Mouse (Mus musculus): ENCODE results near the gene Ilf2. TPM values are rescaled to one million over a fixed set of nuclear protein-coding genes. Genes with fewer than 3 reads are reported as not detected.

The Ilf2 gene
- polyA plus RNA-seq, 1 experiment from 2014 or later, result 224 TPM

GRCm38 (mm10) chr3:90512948-90513642 lies 37.2 kb downstream of the Ilf2 start:
- no peak overlapping the region for H3K4me3 ChIP-seq (ENCODE audit: low read length)
- H3K4me2 ChIP-seq (ENCODE audit: low read length), result no peak overlapping the region; the same call in 1 of the 2 replicates
- no peak overlapping the region for H3K27ac ChIP-seq (ENCODE audit: low read depth, low read length)
- 82% methylated on average over 9 of the region's 9 CpGs for WGBS
- no peak for ATAC-seq
- no peak overlapping the region for H3K9ac ChIP-seq (ENCODE audit: low read depth, low read length)
- H3K36me3 ChIP-seq (ENCODE audit: control insufficient read depth, insufficient read depth, low read length), result no peaks in the 10 kb centered on the region
- H3K4me1 ChIP-seq (ENCODE audit: control insufficient read depth, insufficient read depth, low read depth, low read length), result peaks cover 4% of the 10 kb centered on the region
- H3K9me3 ChIP-seq (ENCODE audit: control insufficient read depth, low read length), result no peaks in the 10 kb centered on the region
- H3K27me3 ChIP-seq (replicated peaks; ENCODE audit: control insufficient read depth, insufficient read depth, low read length), result peaks cover 24% of the 10 kb centered on the region

GRCm38 (mm10) chr3:90513796-90514590 lies 38.1 kb downstream of the Ilf2 start, which contains the start of the genes S100a1 and S100a13:
Gene S100a1 (minus strand): TSS chr3:90514392.
Gene S100a13 (plus strand): TSS chr3:90514435.
- H3K4me2 ChIP-seq (ENCODE audit: low read length), result peak within 1 kb of the TSS; percentile 61
- H3K27ac ChIP-seq (ENCODE audit: low read depth, low read length), result no peak within 1 kb of the TSS
- H3K9me3 ChIP-seq (ENCODE audit: control insufficient read depth, low read length), result no peaks in the 10 kb centered on the region
- H3K4me1 ChIP-seq (ENCODE audit: control insufficient read depth, insufficient read depth, low read depth, low read length), result peaks cover 3% of the 10 kb centered on the region; the same call in 1 of the 2 replicates
- peak within 1 kb of the TSS; percentile 41 for H3K9ac ChIP-seq (ENCODE audit: low read depth, low read length)
- 3% methylated on average over 24 of the region's 25 CpGs for WGBS
- peaks cover 24% of the 10 kb centered on the region for H3K27me3 ChIP-seq (replicated peaks; ENCODE audit: control insufficient read depth, insufficient read depth, low read length)
- H3K4me3 ChIP-seq (ENCODE audit: low read length), result peak within 1 kb of the TSS; percentile 32
- H3K36me3 ChIP-seq (ENCODE audit: control insufficient read depth, insufficient read depth, low read length), result no peaks in the 10 kb centered on the region
- ATAC-seq, result no peak

GRCm38 (mm10) chr3:90514691-90515090 lies 38.8 kb downstream of the Ilf2 start:
- H3K9ac ChIP-seq (ENCODE audit: low read depth, low read length), result peak overlapping the region; percentile 41
- H3K4me1 ChIP-seq (ENCODE audit: control insufficient read depth, insufficient read depth, low read depth, low read length), result peaks cover 3% of the 10 kb centered on the region; the same call in 1 of the 2 replicates
- peaks cover 24% of the 10 kb centered on the region for H3K27me3 ChIP-seq (replicated peaks; ENCODE audit: control insufficient read depth, insufficient read depth, low read length)
- no peaks in the 10 kb centered on the region for H3K36me3 ChIP-seq (ENCODE audit: control insufficient read depth, insufficient read depth, low read length)
- peak; percentile 47; the same call in 1 of the 2 replicates for ATAC-seq
- peak overlapping the region; percentile 61 for H3K4me2 ChIP-seq (ENCODE audit: low read length)
- H3K27ac ChIP-seq (ENCODE audit: low read depth, low read length), result no peak overlapping the region
- H3K9me3 ChIP-seq (ENCODE audit: control insufficient read depth, low read length), result no peaks in the 10 kb centered on the region
- under 1% methylated on average over 10 of the region's 10 CpGs for WGBS
- peak overlapping the region; percentile 32 for H3K4me3 ChIP-seq (ENCODE audit: low read length)

GRCm38 (mm10) chr3:90515242-90515641 lies 39.3 kb downstream of the Ilf2 start:
- ATAC-seq, result 0 out of 2 replicates have a peak, but pooled peaks have one; percentile 4
- Histone ChIP-seq H3K4me2 (ENCODE audit: low read length) (peak overlapping the region; percentile 61), H3K9ac (ENCODE audit: low read depth, low read length) (peak overlapping the region; percentile 41), H3K4me1 (ENCODE audit: control insufficient read depth, insufficient read depth, low read depth, low read length) (peaks cover 3% of the 10 kb centered on the region; the same call in 1 of the 2 replicates), H3K27me3 (replicated peaks; ENCODE audit: control insufficient read depth, insufficient read depth, low read length) (peaks cover 24% of the 10 kb centered on the region), H3K9me3 (ENCODE audit: control insufficient read depth, low read length) (no peaks in the 10 kb centered on the region), H3K27ac (ENCODE audit: low read depth, low read length) (no peak overlapping the region), H3K4me3 (ENCODE audit: low read length) (peak overlapping the region; percentile 32), H3K36me3 (ENCODE audit: control insufficient read depth, insufficient read depth, low read length) (no peaks in the 10 kb centered on the region)
- whole genome bisulfite sequencing, result 25% methylated on average over 1 of the region's 1 CpGs

- Histone ChIP-seq H3K27ac (ENCODE audit: low read depth, low read length) (no peak overlapping the region), H3K9ac (ENCODE audit: low read depth, low read length) (no peak overlapping the region), H3K4me3 (ENCODE audit: low read length) (no peak overlapping the region), H3K27me3 (replicated peaks; ENCODE audit: control insufficient read depth, insufficient read depth, low read length) (peaks cover 24% of the 10 kb centered on the region), H3K36me3 (ENCODE audit: control insufficient read depth, insufficient read depth, low read length) (no peaks in the 10 kb centered on the region), H3K4me2 (ENCODE audit: low read length) (no peak overlapping the region), H3K9me3 (ENCODE audit: control insufficient read depth, low read length) (no peaks in the 10 kb centered on the region), H3K4me1 (ENCODE audit: control insufficient read depth, insufficient read depth, low read depth, low read length) (peaks cover 3% of the 10 kb centered on the region; the same call in 1 of the 2 replicates)
- no peak for ATAC-seq
- 88% methylated on average over 4 of the region's 4 CpGs for WGBS
Measured at GRCm38 (mm10) chr3:90515789-90516188, 39.9 kb downstream of the Ilf2 start.

GRCm38 (mm10) chr3:90517711-90518110 lies 41.8 kb downstream of the Ilf2 start:
- ATAC-seq, result no peak
- Histone ChIP-seq H3K27me3 (replicated peaks; ENCODE audit: control insufficient read depth, insufficient read depth, low read length) (peaks cover 20% of the 10 kb centered on the region), H3K27ac (ENCODE audit: low read depth, low read length) (no peak overlapping the region), H3K4me1 (ENCODE audit: control insufficient read depth, insufficient read depth, low read depth, low read length) (peaks cover 3% of the 10 kb centered on the region; the same call in 1 of the 2 replicates), H3K4me2 (ENCODE audit: low read length) (no peak overlapping the region), H3K36me3 (ENCODE audit: control insufficient read depth, insufficient read depth, low read length) (no peaks in the 10 kb centered on the region), H3K4me3 (ENCODE audit: low read length) (no peak overlapping the region), H3K9me3 (ENCODE audit: control insufficient read depth, low read length) (no peaks in the 10 kb centered on the region), H3K9ac (ENCODE audit: low read depth, low read length) (no peak overlapping the region)
- 84% methylated on average over 4 of the region's 4 CpGs for WGBS

GRCm38 (mm10) chr3:90525421-90525820 lies 49.5 kb downstream of the Ilf2 start:
- Histone ChIP-seq H3K27me3 (replicated peaks; ENCODE audit: control insufficient read depth, insufficient read depth, low read length) (no peaks in the 10 kb centered on the region), H3K4me2 (ENCODE audit: low read length) (no peak overlapping the region), H3K36me3 (ENCODE audit: control insufficient read depth, insufficient read depth, low read length) (no peaks in the 10 kb centered on the region), H3K4me3 (ENCODE audit: low read length) (no peak overlapping the region), H3K9ac (ENCODE audit: low read depth, low read length) (no peak overlapping the region), H3K27ac (ENCODE audit: low read depth, low read length) (no peak overlapping the region), H3K9me3 (ENCODE audit: control insufficient read depth, low read length) (no peaks in the 10 kb centered on the region), H3K4me1 (ENCODE audit: control insufficient read depth, insufficient read depth, low read depth, low read length) (no peaks in the 10 kb centered on the region)
- ATAC-seq, result peak; percentile 45; the same call in 1 of the 2 replicates
- WGBS, result 76% methylated on average over 4 of the region's 4 CpGs

- Histone ChIP-seq H3K27ac (ENCODE audit: low read depth, low read length) (no peak overlapping the region), H3K36me3 (ENCODE audit: control insufficient read depth, insufficient read depth, low read length) (no peaks in the 10 kb centered on the region), H3K4me1 (ENCODE audit: control insufficient read depth, insufficient read depth, low read depth, low read length) (no peaks in the 10 kb centered on the region), H3K4me3 (ENCODE audit: low read length) (no peak overlapping the region), H3K9me3 (ENCODE audit: control insufficient read depth, low read length) (no peaks in the 10 kb centered on the region), H3K4me2 (ENCODE audit: low read length) (no peak overlapping the region), H3K9ac (ENCODE audit: low read depth, low read length) (no peak overlapping the region), H3K27me3 (replicated peaks; ENCODE audit: control insufficient read depth, insufficient read depth, low read length) (no peaks in the 10 kb centered on the region)
- no peak for ATAC-seq
- WGBS, result 84% methylated on average over 2 of the region's 2 CpGs
Measured at GRCm38 (mm10) chr3:90526076-90526475, 50.1 kb downstream of the Ilf2 start.

- Histone ChIP-seq H3K27me3 (replicated peaks; ENCODE audit: control insufficient read depth, insufficient read depth, low read length) (no peaks in the 10 kb centered on the region), H3K27ac (ENCODE audit: low read depth, low read length) (no peak within 1 kb of the TSS), H3K4me1 (ENCODE audit: control insufficient read depth, insufficient read depth, low read depth, low read length) (no peaks in the 10 kb centered on the region), H3K36me3 (ENCODE audit: control insufficient read depth, insufficient read depth, low read length) (no peaks in the 10 kb centered on the region), H3K4me2 (ENCODE audit: low read length) (no peak within 1 kb of the TSS), H3K9me3 (ENCODE audit: control insufficient read depth, low read length) (no peaks in the 10 kb centered on the region), H3K4me3 (ENCODE audit: low read length) (no peak within 1 kb of the TSS), H3K9ac (ENCODE audit: low read depth, low read length) (no peak within 1 kb of the TSS)
- 80% methylated on average over 5 of the region's 5 CpGs for WGBS
- ATAC-seq, result no peak
Measured at GRCm38 (mm10) chr3:90526580-90526979, 50.7 kb downstream of the Ilf2 start, which contains the start of gene S100a14. Gene S100a14 (plus strand): TSS chr3:90526856.

Measured in hindbrain, embryonic 16.5 days (tissue).